Mouse (Mus musculus) gastrocnemius, adult 8-10 months (tissue): ENCODE data around the gene Hoxc12. TPM values are rescaled to one million over a fixed set of nuclear protein-coding genes. Genes with fewer than 3 reads are reported as not detected.
A peak's percentile ranks its signal among the peaks of the same experiment; 100 is the strongest.

ENCODE experiments used
- DNase-seq, 2 experiments: peaks; one replicate each; pipeline ENCODE4 v3.0.0; 2022; ENCODE audit warnings: low spot score in 2 of 2
- microRNA-seq: library from miRNA; unstranded; fragments of <30 nt; microRNA quantifications from one replicate; pipeline ENCODE4 v1.2.0, GENCODE M21; 2022
- total RNA-seq, 4 experiments: library from RNA; stranded (reverse); gene quantifications; 2 replicates each; pipeline ENCODE4 v1.2.4; 2022

Gene Hoxc12
- total RNA-seq, 4 experiments from 2014 or later: not detected

DNA sequence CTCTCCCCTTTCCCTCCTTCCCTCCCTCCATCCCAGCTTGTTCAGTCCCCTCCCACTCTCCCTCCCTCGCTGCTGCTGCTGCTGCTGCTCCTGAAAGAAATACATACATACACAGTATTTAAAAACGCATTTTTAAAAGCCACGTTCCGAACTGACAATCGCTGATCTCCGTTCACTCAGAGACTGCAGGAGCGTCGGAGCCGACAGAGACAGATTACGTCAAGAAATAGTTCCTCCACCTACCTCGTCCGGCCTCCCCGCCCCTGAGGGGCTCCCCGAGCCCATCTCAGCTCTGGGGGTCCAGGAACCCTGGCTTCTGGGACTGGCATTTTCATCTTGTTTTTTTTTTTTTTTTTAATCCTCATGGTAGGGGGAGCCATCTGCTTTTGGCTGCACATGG lies 44.4 kb downstream of the Hoxc12 start:
- no peak for DNase-seq

DNA sequence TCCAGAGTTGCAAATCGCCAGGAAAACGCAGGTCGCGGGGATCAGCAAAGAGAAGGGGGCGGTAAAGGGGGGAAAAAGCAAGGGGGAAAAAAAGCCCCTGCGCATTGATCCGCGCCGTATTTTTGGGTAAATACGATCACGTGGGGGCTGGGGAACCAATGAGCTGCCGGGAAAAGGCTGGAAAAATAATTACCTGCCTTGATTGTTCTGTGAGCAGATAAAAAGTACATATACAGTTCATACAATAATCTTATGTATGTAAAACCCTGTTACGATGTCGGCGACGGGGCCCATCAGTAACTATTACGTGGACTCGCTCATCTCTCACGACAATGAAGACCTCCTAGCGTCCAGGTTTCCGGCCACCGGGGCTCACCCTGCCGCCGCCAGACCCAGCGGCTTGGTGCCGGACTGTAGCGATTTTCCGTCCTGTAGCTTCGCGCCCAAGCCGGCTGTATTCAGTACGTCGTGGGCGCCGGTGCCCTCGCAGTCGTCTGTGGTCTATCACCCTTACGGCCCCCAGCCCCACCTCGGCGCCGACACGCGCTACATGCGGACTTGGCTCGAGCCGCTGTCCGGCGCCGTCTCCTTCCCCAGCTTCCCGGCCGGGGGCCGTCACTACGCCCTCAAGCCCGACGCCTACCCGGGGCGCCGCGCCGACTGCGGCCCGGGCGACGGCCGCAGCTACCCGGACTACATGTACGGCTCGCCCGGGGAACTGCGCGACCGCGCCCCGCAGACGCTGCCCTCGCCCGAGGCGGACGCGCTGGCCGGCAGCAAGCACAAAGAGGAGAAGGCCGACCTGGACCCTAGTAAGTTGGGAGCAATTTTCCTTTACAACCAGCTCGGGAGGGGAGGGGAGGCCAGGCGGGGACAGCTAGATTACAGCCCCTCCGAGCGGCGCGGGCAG lies 45.1 kb downstream of the Hoxc12 start:
- DNase-seq: no peak

DNA sequence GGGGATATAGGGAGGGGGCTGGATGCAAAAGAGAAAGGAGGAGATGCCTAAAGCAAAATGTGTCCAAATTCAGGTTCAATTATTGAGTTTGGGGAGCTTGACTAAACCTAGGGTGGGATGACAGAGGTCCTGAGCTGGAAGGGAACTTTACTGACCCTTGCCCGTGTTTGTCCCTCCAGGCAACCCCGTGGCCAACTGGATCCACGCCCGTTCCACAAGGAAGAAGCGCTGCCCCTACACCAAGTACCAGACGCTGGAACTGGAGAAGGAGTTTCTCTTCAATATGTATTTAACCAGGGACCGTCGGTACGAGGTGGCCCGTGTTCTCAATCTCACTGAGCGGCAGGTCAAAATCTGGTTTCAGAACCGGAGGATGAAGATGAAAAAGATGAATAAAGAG lies 47.2 kb downstream of the Hoxc12 start:
- DNase-seq: no peak

GRCm38 (mm10) chr15:102984521-102984920 lies 48.0 kb downstream of the Hoxc12 start:
- no peak for DNase-seq

GRCm38 (mm10) chr15:102984925-102985324 lies 48.4 kb downstream of the Hoxc12 start:
- DNase-seq: no peak

GRCm38 (mm10) chr15:102987124-102987833 lies 50.7 kb downstream of the Hoxc12 start:
- peak; percentile 90 to 93 for DNase-seq

DNA sequence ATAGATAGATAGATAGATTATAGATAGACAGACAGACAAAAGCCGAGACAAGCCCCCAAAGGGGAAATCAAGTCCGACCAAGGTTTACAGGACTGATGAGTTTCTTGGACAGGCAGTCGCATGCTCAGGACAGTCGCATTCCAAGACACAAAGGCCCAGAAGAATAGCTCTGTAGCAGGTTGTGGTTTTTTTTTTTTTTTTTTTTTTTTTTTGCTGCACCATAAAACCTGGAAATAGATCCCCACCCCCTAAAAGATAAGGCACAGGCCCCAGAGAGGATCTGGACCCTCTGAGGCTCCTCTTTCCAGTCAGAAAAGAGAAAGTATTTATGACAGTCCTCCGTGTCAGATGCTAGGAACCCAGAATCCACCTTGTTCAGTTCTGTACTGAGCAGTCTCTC lies 51.5 kb downstream of the Hoxc12 start:
- no peak for DNase-seq

Small RNAs within 50 kb of the gene (microRNA-seq; reads per million reads assigned to microRNA genes)
- gene Mir196a-2: 5,419 reads per million, percentile 89 among the genes with 10 or more reads in this experiment

Other genes with a start within 250 kb of the Hoxc12 start
- 10 to 100 TPM; 65.5 to 80.9 (median 72.9) TPM for gene Calcoco1, start 214.6 kb upstream of the Hoxc12 start, total RNA-seq
- gene Hoxc13, start 15.7 kb upstream of the Hoxc12 start, total RNA-seq: not detected
- 1 to 10 TPM; 6.0 to 8.8 (median 7.6) TPM for gene Hoxc11, start 17.7 kb downstream of the Hoxc12 start, total RNA-seq
- 100 to 1,000 TPM in 1 of 4 experiments, 10 to 100 TPM in 3; 77.4 to 106 (median 88.9) TPM for gene Hoxc10, start 30.0 kb downstream of the Hoxc12 start, total RNA-seq
- 1 to 10 TPM; 1.6 to 3.4 (median 2.4) TPM for gene Hoxc5, start 30.7 kb downstream of the Hoxc12 start, total RNA-seq
- gene Hoxc9, start 39.7 kb downstream of the Hoxc12 start, total RNA-seq: 1 to 10 TPM; 5.3 to 7.4 (median 6.0) TPM
- 1 to 10 TPM; 1.3 to 1.5 (median 1.4) TPM for gene Hoxc8, start 53.9 kb downstream of the Hoxc12 start, total RNA-seq
- 1 to 10 TPM; 4.5 to 6.3 (median 5.2) TPM for gene Hoxc6, start 61.5 kb downstream of the Hoxc12 start, total RNA-seq
- gene Hoxc4, start 82.2 kb downstream of the Hoxc12 start, total RNA-seq: 1 to 10 TPM; 4.6 to 5.6 (median 4.7) TPM
- 10 to 100 TPM in 3 of 4 experiments, 1 to 10 TPM in 1; 10.0 to 19.3 (median 12.3) TPM for gene Smug1, start 230.3 kb downstream of the Hoxc12 start, total RNA-seq